Mouse (Mus musculus) heart, postnatal 0 days (tissue): ENCODE results near the gene Drap1.

Experiments used
- CTCF ChIP-seq: IDR thresholded peaks from 2 replicates; pipeline ENCODE4 v1.5.1; 2016; ENCODE audit warnings: antibody characterized with exemption, control low read depth, low read depth
- EP300 ChIP-seq: IDR thresholded peaks from 2 replicates; pipeline ENCODE4 v1.6.1; 2016; ENCODE audit warnings: antibody characterized with exemption, low read depth

DNA sequence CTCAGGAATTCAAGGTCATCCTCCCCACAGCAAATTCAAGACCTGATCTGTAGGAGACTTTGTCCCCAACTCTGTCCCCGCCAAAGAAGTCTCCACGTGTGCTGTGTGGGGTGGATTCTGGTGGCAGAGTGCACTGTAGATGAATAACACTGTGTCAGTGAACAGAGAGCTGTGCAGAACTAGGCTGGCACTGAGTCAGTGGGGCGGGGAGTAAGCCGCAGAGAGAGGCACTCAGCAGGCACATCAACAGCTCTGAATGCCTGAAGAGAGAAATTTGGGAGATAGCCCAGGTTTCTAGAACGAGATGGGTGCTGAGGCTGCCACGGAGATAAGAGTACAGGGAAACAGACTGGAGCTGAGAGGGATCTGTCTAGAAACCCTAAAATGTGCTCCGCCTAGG lies 34.2 kb upstream of the Drap1 start:
- TF ChIP-seq CTCF (no peak), EP300 (no peak)
